Mouse (Mus musculus) olfactory bulb, adult 2 months (tissue): Measurements from ENCODE around the gene Pdzrn3.

ENCODE experiments used
- CTCF ChIP-seq: fragments of 200-500 bp; IDR thresholded peaks from 2 replicates; pipeline ENCODE4 v1.5.1; 2012; ENCODE audit warnings: low read depth, mild to moderate bottlenecking, low read length, moderate library complexity; ENCODE audit not compliant: insufficient read depth
- POLR2A ChIP-seq: fragments of 200-500 bp; IDR thresholded peaks from 2 replicates; pipeline ENCODE4 v1.6.1; 2012; ENCODE audit warnings: mild to moderate bottlenecking, low read depth, low read length, moderate library complexity; ENCODE audit not compliant: insufficient read depth

DNA sequence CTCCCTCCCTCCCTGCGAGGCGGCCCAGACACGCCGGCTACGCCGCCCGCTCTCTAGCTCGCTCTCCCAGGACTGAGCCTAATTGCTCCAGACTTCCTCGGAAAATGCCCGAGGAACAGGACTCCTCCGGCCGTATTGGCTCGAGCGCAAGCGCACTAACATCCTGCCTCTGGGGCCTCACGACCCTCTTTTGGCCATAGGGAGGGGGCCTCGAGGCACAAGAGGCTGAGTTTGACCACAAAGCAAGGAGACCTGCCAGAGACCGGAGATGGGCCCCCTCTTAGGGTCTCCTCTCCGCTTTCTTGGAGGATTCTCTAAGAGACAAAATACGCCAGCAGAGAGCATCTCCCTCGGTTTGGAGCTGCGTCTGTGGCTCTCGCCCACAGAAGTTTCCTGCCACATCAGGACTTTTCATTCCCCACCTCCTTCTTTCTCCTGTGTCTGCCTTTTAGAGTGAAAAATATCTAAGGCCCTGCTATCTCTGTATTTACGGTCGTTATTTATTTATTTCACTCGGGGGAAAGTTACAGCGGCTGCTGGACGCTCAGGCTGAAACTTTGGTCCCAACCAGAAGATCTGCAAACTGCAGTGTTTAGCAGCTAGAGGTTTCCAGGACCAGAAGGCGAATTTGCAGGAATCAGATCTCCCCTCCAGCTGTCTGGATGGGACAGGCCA, 375 bp upstream of the Pdzrn3 start:
- TF ChIP-seq CTCF (no peak), POLR2A (no peak)
